ENCODE assay signal across 10 mouse cellular contexts in genomic region chr7:110110061-110110656, GRCm38 (mm10). TPM values are rescaled to one million over a fixed set of nuclear protein-coding genes. Genes with fewer than 3 reads are reported as not detected.
DNase-seq lines count a peak whose midpoint lies in the region; ATAC-seq lines count a peak whose summit lies in the region.
"Had no signal": no experiment of that assay in that cellular context is flagged by ENCODE, and none has a peak within 500 bp of the region (broad histone marks: within the 10 kb centered on the region; RNA-seq: fewer than 3 reads in every experiment).

No protein-coding gene starts in this region.

- no peak for ATAC-seq in heart, embryonic 14.5 days (ENCODE audit: insufficient number of reproducible peaks, insufficient read depth, low FRiP score, low read depth)
- 0 out of 2 replicates have a peak, but pooled peaks have one; percentile 25 for ATAC-seq in granulocyte monocyte progenitor cell, adult 5-6 weeks (replicated peaks; ENCODE audit: poor library complexity, severe bottlenecking)
- ATAC-seq in liver, embryonic 13.5 days (ENCODE audit: low read depth) = 0 out of 2 replicates have a peak, but pooled peaks have one; percentile 37

- DNase-seq in heart, adult 8-10 months (ENCODE audit: low spot score) = no peak
- peak; percentile 49 for DNase-seq in MEL-GATA-1-ER (ENCODE audit: extremely low read depth, low read depth)
- DNase-seq in liver, embryonic 13.5 days = no peak
- no peak for DNase-seq in right cerebral cortex, postnatal 25 days
- DNase-seq in frontal cortex, postnatal 25 days (ENCODE audit: low spot score in 2 of 2) = no peak
- DNase-seq in spleen, postnatal 4 days (ENCODE audit: low spot score in 2 of 2) = no peak
- DNase-seq: lung, adult 2 months had no signal

- no peaks in the 10 kb centered on the region for H3K27me3 ChIP-seq in heart, embryonic 14.5 days (ENCODE audit: control insufficient read depth, insufficient read depth, low read length)
- H3K27me3 ChIP-seq in liver, embryonic 13.5 days = no peaks in the 10 kb centered on the region
- H3K27me3 ChIP-seq: hindbrain, embryonic 12.5 days had no signal

- peaks cover 18% of the 10 kb centered on the region in 2 experiments for H3K4me1 ChIP-seq in heart, embryonic 14.5 days (ENCODE audit: control insufficient read depth in 2 of 2, insufficient read depth in 2 of 2, low read length in 2 of 2)
- peaks cover 26% of the 10 kb centered on the region for H3K4me1 ChIP-seq in liver, embryonic 13.5 days (replicated peaks)

- no peaks in the 10 kb centered on the region for H3K9me3 ChIP-seq in heart, embryonic 14.5 days (ENCODE audit: control insufficient read depth, low read length)
- H3K9me3 ChIP-seq in liver, embryonic 13.5 days (replicated peaks) = no peaks in the 10 kb centered on the region
- H3K9me3 ChIP-seq: hindbrain, embryonic 12.5 days had no signal

- H3K4me3 ChIP-seq in heart, embryonic 14.5 days (ENCODE audit: control insufficient read depth in 1 of 2, insufficient read depth in 1 of 2, low read depth in 1 of 2, low read length in 2 of 2) = no peak overlapping the region
- H3K4me3 ChIP-seq in liver, embryonic 13.5 days (replicated peaks) = no peak overlapping the region
- H3K4me3 ChIP-seq: hindbrain, embryonic 12.5 days had no signal

- 18% methylated on average over 4 of the region's 4 CpGs for WGBS in heart, embryonic 14.5 days
- 15% methylated on average over 4 of the region's 4 CpGs for WGBS in liver, embryonic 13.5 days (ENCODE audit: insufficient replicate concordance)

- H3K4me2 ChIP-seq in heart, embryonic 14.5 days (ENCODE audit: low read length) = no peak overlapping the region
- peak overlapping the region; percentile 50; the same call in 1 of the 2 replicates for H3K4me2 ChIP-seq in liver, embryonic 13.5 days

- no peaks in the 10 kb centered on the region for H3K36me3 ChIP-seq in heart, embryonic 14.5 days (ENCODE audit: control insufficient read depth, insufficient read depth, low read length)
- no peaks in the 10 kb centered on the region for H3K36me3 ChIP-seq in liver, embryonic 13.5 days
- H3K36me3 ChIP-seq: hindbrain, embryonic 12.5 days had no signal

- H3K27ac ChIP-seq in heart, embryonic 14.5 days (replicated peaks in 1 of 2; ENCODE audit: control insufficient read depth in 1 of 2, insufficient read depth in 1 of 2, low read depth in 2 of 2, low read length in 2 of 2) = peak overlapping the region; percentile 54 to 75; a peak in 3 of 4 replicates
- peak overlapping the region; percentile 35 for H3K27ac ChIP-seq in liver, embryonic 13.5 days
- H3K27ac ChIP-seq: hindbrain, embryonic 12.5 days had no signal

- no peak overlapping the region for H3K9ac ChIP-seq in heart, embryonic 14.5 days (ENCODE audit: low read length)
- no peak overlapping the region for H3K9ac ChIP-seq in liver, embryonic 13.5 days

RNA-seq across cellular contexts. Expression of gene Wee1, which starts 11.7 kb away (rescaled TPM):
- polyA plus RNA-seq in heart, embryonic 14.5 days (2014; fragmentation: Nextera tagmentation; extraction: Ambion mirVana) = 29.8 and 30.2 TPM in 2 replicates
- total RNA-seq in heart, adult 8-10 months (2022) = 10 to 100 TPM in 2 of 4 experiments, 1 to 10 TPM in 2; 9.4 to 15.2 (median 11.6) TPM
- total RNA-seq in granulocyte monocyte progenitor cell, adult 5-6 weeks (2014; fragmentation: Nextera tagmentation) = 50.6 and 50.9 TPM in 2 replicates
- total RNA-seq in granulocyte monocyte progenitor cell, adult 5-6 weeks (2017) = 31.9 and 33.1 TPM in 2 replicates
- 10.2 and 12.2 TPM in 2 replicates for polyA plus RNA-seq in liver, embryonic 13.5 days (2015; fragmentation: Nextera tagmentation; extraction: Ambion mirVana)

RNA-seq across cellular contexts. Expression of gene Zfp143, which starts 49.1 kb away (rescaled TPM):
- 14.3 and 15.9 TPM in 2 replicates for polyA plus RNA-seq in heart, embryonic 14.5 days (2014; fragmentation: Nextera tagmentation; extraction: Ambion mirVana)
- total RNA-seq in heart, adult 8-10 months (2022) = 10 to 100 TPM in 1 of 4 experiments, 1 to 10 TPM in 3; 8.0 to 11.8 (median 8.8) TPM
- total RNA-seq in granulocyte monocyte progenitor cell, adult 5-6 weeks (2014; fragmentation: Nextera tagmentation) = 13.4 and 21.6 TPM in 2 replicates
- 27.1 and 37.4 TPM in 2 replicates for total RNA-seq in granulocyte monocyte progenitor cell, adult 5-6 weeks (2017)
- 10.3 and 11.1 TPM in 2 replicates for polyA plus RNA-seq in liver, embryonic 13.5 days (2015; fragmentation: Nextera tagmentation; extraction: Ambion mirVana)
